Mouse (Mus musculus) brain, embryonic 14.5 days (tissue): Measurements from ENCODE around the gene Cwc22.

Experiments used
- CTCF ChIP-seq: fragments of 200-500 bp; IDR thresholded peaks from 2 replicates; pipeline ENCODE4 v1.5.1; 2012; ENCODE audit warnings: inconsistent platforms, mild to moderate bottlenecking, moderate library complexity, borderline replicate concordance; ENCODE audit not compliant: insufficient read depth, insufficient read length; ENCODE audit errors: extremely low read depth
- POLR2A ChIP-seq: fragments of 200-500 bp; IDR thresholded peaks from 2 replicates; pipeline ENCODE4 v1.6.1; 2012; ENCODE audit warnings: mild to moderate bottlenecking, inconsistent platforms, borderline replicate concordance; ENCODE audit not compliant: poor library complexity, insufficient read depth, insufficient read length, severe bottlenecking; ENCODE audit errors: extremely low read depth

GRCm38 (mm10) chr2:77896843-77897557, 49.2 kb downstream of the Cwc22 start:
- TF ChIP-seq POLR2A (no peak), CTCF (no peak)
